Mouse (Mus musculus) urinary bladder, postnatal 14 days (tissue): ENCODE data around the gene Pacsin2.
"Not testable (repeated sequence)": the region's sequence is repeated elsewhere in the genome, so short reads cannot be mapped to it uniquely, and the experiment has no call there.

ENCODE experiments used
- DNase-seq: peaks from one replicate; pipeline ENCODE4 v3.0.0; 2021; ENCODE audit warnings: low spot score

Gene Pacsin2

GRCm38 (mm10) chr15:83374076-83374475 lies 90.3 kb downstream of the Pacsin2 start:
- DNase-seq, result no peak

GRCm38 (mm10) chr15:83368702-83369101 lies 95.7 kb downstream of the Pacsin2 start:
- DNase-seq, result not testable (repeated sequence)

GRCm38 (mm10) chr15:83368261-83368660 lies 96.1 kb downstream of the Pacsin2 start:
- no peak for DNase-seq

- DNase-seq, result peak; percentile 88
Observed at GRCm38 (mm10) chr15:83366933-83367552, 97.4 kb downstream of the Pacsin2 start.

GRCm38 (mm10) chr15:83365697-83366096 lies 98.7 kb downstream of the Pacsin2 start:
- DNase-seq, result no peak

- no peak for DNase-seq
Observed at GRCm38 (mm10) chr15:83364194-83364593, 100.2 kb downstream of the Pacsin2 start.

- not testable (repeated sequence) for DNase-seq
Observed at GRCm38 (mm10) chr15:83362813-83363212, 101.6 kb downstream of the Pacsin2 start.

GRCm38 (mm10) chr15:83360899-83361298 lies 103.5 kb downstream of the Pacsin2 start:
- DNase-seq, result not testable (repeated sequence)

- DNase-seq, result no peak
Observed at GRCm38 (mm10) chr15:83360140-83360539, 104.3 kb downstream of the Pacsin2 start.

GRCm38 (mm10) chr15:83358476-83358875 lies 105.9 kb downstream of the Pacsin2 start:
- no peak for DNase-seq

GRCm38 (mm10) chr15:83351546-83351945 lies 112.9 kb downstream of the Pacsin2 start:
- no peak for DNase-seq

GRCm38 (mm10) chr15:83350859-83351258 lies 113.5 kb downstream of the Pacsin2 start:
- DNase-seq, result peak; percentile 47

GRCm38 (mm10) chr15:83349954-83350711 lies 114.3 kb downstream of the Pacsin2 start, which contains the start of gene Arfgap3:
Gene Arfgap3 (minus strand): TSS chr15:83350247.
- DNase-seq, result peak; percentile 95

- DNase-seq, result no peak
Observed at GRCm38 (mm10) chr15:83349225-83349953, 115.0 kb downstream of the Pacsin2 start.

GRCm38 (mm10) chr15:83348747-83349146 lies 115.7 kb downstream of the Pacsin2 start:
- no peak for DNase-seq

- DNase-seq, result no peak
Observed at GRCm38 (mm10) chr15:83345898-83346529, 118.4 kb downstream of the Pacsin2 start.

- DNase-seq, result peak; percentile 48
Observed at GRCm38 (mm10) chr15:83344956-83345355, 119.5 kb downstream of the Pacsin2 start.

- DNase-seq, result no peak
Observed at GRCm38 (mm10) chr15:83344157-83344556, 120.2 kb downstream of the Pacsin2 start.

- no peak for DNase-seq
Observed at GRCm38 (mm10) chr15:83338908-83339307, 125.5 kb downstream of the Pacsin2 start.

GRCm38 (mm10) chr15:83337903-83338870 lies 126.2 kb downstream of the Pacsin2 start:
- DNase-seq, result peak; percentile 69

GRCm38 (mm10) chr15:83332373-83332772 lies 132.0 kb downstream of the Pacsin2 start:
- no peak for DNase-seq
